Mouse (Mus musculus) embryonic stem cell, embryonic (primary cell): ENCODE measurements around the gene Tle3.

ENCODE experiments used
- CTCF ChIA-PET, 4 experiments: fragments of 300-600 bp in 2 of 4; fragments of 350-600 bp in 2 of 4; sonication (Branson Sonifier 250); formaldehyde crosslinking; loops; one replicate each; lab custom pipeline; 2022; ENCODE audit warnings: inconsistent platforms in 2 of 4; lab: Charles Lee
- POLR2A ChIA-PET, 4 experiments: fragments of 300-600 bp in 2 of 4; fragments of 350-600 bp in 2 of 4; sonication (Branson Sonifier 250); formaldehyde crosslinking; loops; one replicate each; lab custom pipeline; 2022; ENCODE audit warnings: antibody characterized with exemption in 4 of 4, inconsistent platforms in 1 of 4; lab: Charles Lee

The Tle3 gene

DNA sequence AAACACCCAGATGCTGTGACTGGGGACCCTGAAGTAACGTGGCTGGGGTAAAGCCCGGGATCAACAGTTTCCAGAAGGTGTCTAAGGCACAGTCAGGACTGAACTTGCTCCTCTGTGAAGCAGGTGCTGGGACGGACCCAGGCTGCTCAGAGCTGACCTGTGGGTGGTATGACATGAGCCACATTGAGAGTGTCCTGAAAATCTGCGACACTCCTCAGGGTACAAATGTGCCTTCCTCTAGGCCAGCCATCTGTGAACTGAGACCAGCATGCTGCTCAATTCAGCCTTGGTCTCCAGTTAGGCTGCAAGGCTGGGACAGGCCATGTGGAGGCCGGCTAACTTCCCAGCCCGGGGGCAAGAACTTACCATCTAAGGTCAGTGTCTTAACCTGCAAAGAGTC is 27.5 kb upstream of the Tle3 start:
- ChIA-PET CTCF (no interaction called here), POLR2A (interaction anchor here in 1 of 4 experiments (0.8 to 8.2 kb wide), 2 partner anchors 17 to 23 kb away, joined by 3 to 123 read pairs; no protein-coding TSS in a partner anchor)

- POLR2A ChIA-PET = interaction anchor here in 3 of 4 experiments (0.6 to 8.2 kb wide), 18 partner anchors 9 to 321 kb away, joined by 3 to 123 read pairs (median 6); no protein-coding TSS in a partner anchor
Observed at GRCm38 (mm10) chr9:61347011-61347410, 25.2 kb upstream of the Tle3 start.

GRCm38 (mm10) chr9:61348036-61348435 is 24.1 kb upstream of the Tle3 start:
- POLR2A ChIA-PET = interaction anchor here in 3 of 4 experiments (0.6 to 8.2 kb wide), 14 partner anchors 9 to 1731 kb away, joined by 3 to 123 read pairs (median 5); partner anchors contain the start of gene Parp6 (in 1 of the 3)
- CTCF ChIA-PET = no interaction called here

More at GRCm38 (mm10) chr9:61347011-61347410, 25.2 kb upstream of the Tle3 start:
- CTCF ChIA-PET = no interaction called here

- ChIA-PET POLR2A (interaction anchor here in 3 of 4 experiments (0.6 to 8.2 kb wide), 13 partner anchors 9 to 1732 kb away, joined by 3 to 123 read pairs (median 5); partner anchors contain the start of gene Parp6 (in 1 of the 3)), CTCF (interaction anchor here in 1 of 4 experiments (0.6 kb wide), 1 partner anchor 35 kb away, joined by 3 read pairs; no protein-coding TSS in a partner anchor)
Observed at GRCm38 (mm10) chr9:61348616-61349015, 23.6 kb upstream of the Tle3 start.

GRCm38 (mm10) chr9:61349697-61350096 is 22.5 kb upstream of the Tle3 start:
- CTCF ChIA-PET = interaction anchor here in 2 of 4 experiments (0.6 to 0.7 kb wide), 3 partner anchors 10 to 212 kb away, joined by 3 to 5 read pairs (median 5); no protein-coding TSS in a partner anchor
- POLR2A ChIA-PET = interaction anchor here in 3 of 4 experiments (0.8 to 8.2 kb wide), 19 partner anchors 10 to 71 kb away, joined by 3 to 123 read pairs (median 7); no protein-coding TSS in a partner anchor

DNA sequence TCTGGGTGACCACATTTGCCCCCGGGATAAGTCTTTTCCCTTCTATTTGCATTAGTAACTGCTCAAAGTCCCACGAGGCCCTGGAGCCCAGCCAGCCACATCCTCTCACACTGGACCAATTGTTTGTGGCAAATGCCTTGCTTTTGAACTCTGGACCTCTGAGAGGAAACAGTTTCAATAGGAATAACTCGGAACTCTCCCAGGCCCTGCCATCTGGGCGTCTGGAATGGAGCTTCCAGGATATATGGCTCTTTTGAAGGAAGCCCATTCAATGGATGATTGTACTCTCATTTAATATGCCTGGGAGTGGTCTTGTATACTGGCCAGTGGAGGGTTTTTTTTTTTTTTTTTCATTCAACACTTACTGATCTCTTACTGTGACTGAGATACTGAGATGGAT is 21.0 kb upstream of the Tle3 start:
- ChIA-PET POLR2A (interaction anchor here (0.6 to 8.2 kb wide), 28 partner anchors 9 to 199 kb away, joined by 3 to 123 read pairs (median 4); no protein-coding TSS in a partner anchor), CTCF (no interaction called here)

- CTCF ChIA-PET = no interaction called here
- POLR2A ChIA-PET = interaction anchor here in 3 of 4 experiments (1.3 to 3.9 kb wide), 3 partner anchors 8 to 12 kb away, joined by 4 to 125 read pairs (median 30); partner anchors contain the start of gene Tle3 (in 1 of the 3)
Observed at GRCm38 (mm10) chr9:61358933-61359332, 13.2 kb upstream of the Tle3 start.

DNA sequence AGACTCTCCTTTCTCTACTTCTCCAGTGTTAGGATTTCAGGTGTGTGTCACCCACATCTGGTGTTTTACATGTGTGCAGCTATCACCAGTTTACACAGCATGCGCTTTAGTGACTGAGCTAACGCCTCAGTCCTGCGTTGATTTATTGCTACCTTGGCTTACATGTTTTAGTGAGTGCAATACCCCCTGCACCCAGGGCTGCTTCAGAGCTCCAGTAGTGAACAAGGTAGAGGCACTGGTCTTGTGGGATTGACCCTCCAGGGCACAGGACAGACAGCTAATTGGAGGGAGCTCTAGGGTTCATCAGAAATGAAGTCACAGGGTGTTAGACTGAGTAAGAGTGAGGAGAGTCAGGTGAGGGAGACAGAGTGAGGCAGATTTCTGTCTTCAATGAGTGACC is 12.4 kb upstream of the Tle3 start:
- ChIA-PET POLR2A (interaction anchor here (0.7 to 4.2 kb wide), 18 partner anchors 9 to 93 kb away, joined by 3 to 125 read pairs (median 6); partner anchors contain the start of gene Tle3 (in 2 of the 4)), CTCF (no interaction called here)

DNA sequence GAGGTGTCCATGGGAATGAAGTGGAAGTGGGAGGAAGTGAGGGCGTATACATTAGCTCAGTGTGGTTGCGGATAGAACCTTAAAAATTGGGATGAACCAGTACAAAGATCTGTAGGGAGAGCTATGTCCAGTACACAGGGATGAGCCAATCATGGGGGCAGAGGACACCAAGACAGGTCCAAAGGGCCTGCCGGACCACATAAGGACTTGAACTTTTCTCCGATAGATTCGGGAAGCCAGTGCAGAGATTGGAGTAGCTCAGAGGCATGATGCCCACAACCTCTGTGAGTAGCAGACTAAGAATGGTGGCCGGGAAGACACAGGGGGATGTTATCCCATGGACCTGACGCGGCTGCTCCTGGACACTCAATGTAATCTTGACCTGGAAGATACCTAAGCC is 12.0 kb upstream of the Tle3 start:
- POLR2A ChIA-PET = interaction anchor here (0.7 to 4.2 kb wide), 24 partner anchors 9 to 101 kb away, joined by 3 to 125 read pairs (median 5); partner anchors contain the start of gene Tle3 (in 2 of the 4)
- CTCF ChIA-PET = no interaction called here

DNA sequence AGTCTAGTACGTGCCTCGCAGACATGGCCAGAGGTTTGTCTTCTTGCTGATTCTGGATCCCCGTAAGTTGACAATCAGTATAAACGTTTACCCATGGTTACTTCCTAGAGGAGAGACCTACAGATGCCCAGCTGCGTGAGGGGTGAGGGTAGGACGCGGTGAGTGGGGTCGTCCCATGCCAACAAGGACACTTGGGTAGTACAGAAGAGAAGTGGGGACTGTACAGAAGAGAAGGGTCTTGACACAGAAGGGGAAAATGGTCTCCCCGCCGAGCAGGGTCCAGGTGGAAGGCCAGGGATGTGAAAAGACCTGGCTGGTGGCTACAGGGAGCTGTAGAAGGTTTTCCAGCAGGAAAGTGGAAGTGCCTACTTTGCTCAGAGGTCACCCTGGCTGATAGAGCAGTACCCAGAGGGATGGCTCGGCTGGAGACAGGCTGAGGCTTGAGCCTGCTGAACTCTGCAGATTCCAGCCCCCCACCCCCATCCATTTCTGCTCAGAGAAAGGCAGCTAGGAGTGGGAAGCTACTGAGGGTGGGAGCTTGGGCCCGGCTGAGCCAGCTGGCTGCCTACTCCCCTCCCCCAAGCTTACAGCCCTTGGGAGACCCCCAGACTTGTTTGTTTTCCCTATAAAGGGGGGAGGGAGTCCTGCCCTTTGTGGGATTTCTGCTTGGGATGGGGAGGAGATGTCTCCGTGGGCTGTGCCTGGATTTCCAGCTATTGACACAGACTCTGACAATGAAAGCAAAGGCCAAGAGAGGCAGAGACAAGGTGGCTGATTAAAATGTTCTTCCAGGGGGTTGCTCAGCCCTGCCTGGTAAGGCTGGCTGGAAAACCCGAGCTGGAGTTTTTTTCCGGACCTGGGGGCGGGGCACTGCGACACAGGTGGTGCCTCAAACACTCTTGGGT is 11.2 kb upstream of the Tle3 start:
- POLR2A ChIA-PET = interaction anchor here (0.5 to 4.2 kb wide), 46 partner anchors 8 to 335 kb away, joined by 3 to 125 read pairs (median 5); partner anchors contain the start of gene Tle3 (in 2 of the 4)
- CTCF ChIA-PET = interaction anchor here (0.5 to 1.2 kb wide), 8 partner anchors 9 to 729 kb away, joined by 3 to 8 read pairs (median 3); no protein-coding TSS in a partner anchor

GRCm38 (mm10) chr9:61363194-61363593 is 9.0 kb upstream of the Tle3 start:
- POLR2A ChIA-PET = interaction anchor here in 3 of 4 experiments (0.5 to 4.2 kb wide), 5 partner anchors 7 to 307 kb away, joined by 3 to 125 read pairs (median 23); partner anchors contain the start of gene Tle3 (in 2 of the 3)
- CTCF ChIA-PET = no interaction called here

DNA sequence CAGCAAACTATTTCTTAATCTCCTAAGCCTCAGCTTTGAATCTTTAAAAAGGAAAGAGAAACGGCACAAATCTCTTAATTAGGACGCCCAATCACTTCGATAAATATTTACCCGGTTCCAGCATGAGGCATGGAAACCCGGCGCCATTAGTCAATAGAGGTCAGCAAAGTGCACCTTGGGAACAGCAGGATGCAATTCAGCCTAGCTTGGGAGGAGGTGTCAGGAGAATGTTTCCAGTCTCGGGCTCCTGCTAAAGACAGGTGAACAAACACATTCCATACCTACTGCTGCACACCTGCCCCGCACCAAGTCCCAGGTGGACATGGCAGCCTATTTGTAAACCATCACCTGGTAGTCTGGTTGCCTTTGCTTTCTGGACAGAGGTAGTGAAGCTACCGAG is 6.1 kb upstream of the Tle3 start:
- ChIA-PET CTCF (interaction anchor here in 2 of 4 experiments (0.6 to 1.3 kb wide), 2 partner anchors 16 to 367 kb away, joined by 4 to 5 read pairs; no protein-coding TSS in a partner anchor), POLR2A (interaction anchor here in 3 of 4 experiments (0.6 to 9.8 kb wide), 32 partner anchors 8 to 757 kb away, joined by 3 to 205 read pairs (median 6); partner anchors contain the start of gene Glce (in 1 of the 3))

- CTCF ChIA-PET = interaction anchor here in 1 of 4 experiments (0.6 kb wide), 2 partner anchors 329 to 368 kb away, joined by 3 to 4 read pairs; no protein-coding TSS in a partner anchor
- POLR2A ChIA-PET = interaction anchor here (0.5 to 14.9 kb wide), 56 partner anchors 9 to 756 kb away, joined by 3 to 217 read pairs (median 6); partner anchors contain the start of gene Glce (in 1 of the 4)
Observed at GRCm38 (mm10) chr9:61367156-61367555, 5.0 kb upstream of the Tle3 start.

GRCm38 (mm10) chr9:61367857-61368566 is 4.2 kb upstream of the Tle3 start:
- ChIA-PET CTCF (interaction anchor here (0.6 to 1.6 kb wide), 11 partner anchors 14 to 492 kb away, joined by 3 to 4 read pairs (median 3); no protein-coding TSS in a partner anchor), POLR2A (interaction anchor here (0.6 to 14.9 kb wide), 102 partner anchors 7 to 1617 kb away, joined by 3 to 217 read pairs (median 5); partner anchors contain the start of genes Myo9a (in 1 of the 4), Rplp1 (in 1 of the 4) and Senp8 (in 1 of the 4))

GRCm38 (mm10) chr9:61368567-61369240 is 3.5 kb upstream of the Tle3 start:
- POLR2A ChIA-PET = interaction anchor here (0.6 to 14.9 kb wide), 90 partner anchors 7 to 1618 kb away, joined by 3 to 217 read pairs (median 5); partner anchors contain the start of genes Myo9a (in 1 of the 4), Rplp1 (in 1 of the 4) and Senp8 (in 1 of the 4)

More at GRCm38 (mm10) chr9:61368567-61369240, 3.5 kb upstream of the Tle3 start:
- CTCF ChIA-PET = interaction anchor here (0.6 to 1.6 kb wide), 13 partner anchors 15 to 492 kb away, joined by 3 to 4 read pairs (median 3); no protein-coding TSS in a partner anchor
